Mouse (Mus musculus) ES-Bruce4 (cell line): ENCODE measurements around the gene Slc9a4. TPM values are rescaled to one million over a fixed set of nuclear protein-coding genes. Genes with fewer than 3 reads are reported as not detected.
"Not testable (repeated sequence)": the region's sequence is repeated elsewhere in the genome, so short reads cannot be mapped to it uniquely, and the experiment has no call there.

ENCODE experiments used
- H3K27ac ChIP-seq: 2 replicates; pipeline ENCODE4 v1.5.1; 2012; ENCODE audit warnings: low read length, inconsistent platforms; ENCODE audit not compliant: insufficient read depth
- H3K27me3 ChIP-seq: 2 replicates; pipeline ENCODE4 v1.6.1; 2012; ENCODE audit warnings: mild to moderate bottlenecking, low read length, inconsistent platforms; ENCODE audit not compliant: control insufficient read depth, poor library complexity, insufficient read depth, severe bottlenecking
- H3K36me3 ChIP-seq: 2 replicates; pipeline ENCODE4 v1.6.1; 2012; ENCODE audit warnings: inconsistent platforms, mild to moderate bottlenecking, low read length, moderate library complexity; ENCODE audit not compliant: control insufficient read depth, poor library complexity, insufficient read depth, severe bottlenecking
- H3K4me1 ChIP-seq: one replicate; pipeline ENCODE4 v1.8.1; 2011; ENCODE audit warnings: low read length; ENCODE audit not compliant: control insufficient read depth, insufficient read depth
- H3K4me3 ChIP-seq: 2 replicates; pipeline ENCODE4 v1.5.1; 2011; ENCODE audit warnings: low read depth, mild to moderate bottlenecking, low read length
- H3K9ac ChIP-seq: 2 replicates; pipeline ENCODE4 v1.6.1; 2012; ENCODE audit warnings: low read depth, mild to moderate bottlenecking, inconsistent platforms; ENCODE audit not compliant: poor library complexity, severe bottlenecking
- H3K9me3 ChIP-seq: replicated peaks from 2 replicates; pipeline ENCODE4 v1.6.1; 2012; ENCODE audit warnings: mild to moderate bottlenecking, low read length, inconsistent platforms; ENCODE audit not compliant: control insufficient read depth, poor library complexity, insufficient read depth, severe bottlenecking
- CTCF ChIP-seq: IDR thresholded peaks from one replicate; pipeline ENCODE4 v1.8.1; 2011; ENCODE audit warnings: low read depth, low read length
- EP300 ChIP-seq: IDR thresholded peaks from 2 replicates; pipeline ENCODE4 v1.6.1; 2011; ENCODE audit warnings: low read depth, low read length; ENCODE audit not compliant: insufficient read depth
- POLR2A ChIP-seq: IDR thresholded peaks from one replicate; pipeline ENCODE4 v1.8.1; 2011; ENCODE audit warnings: low read length; ENCODE audit not compliant: insufficient read depth
- polyA plus RNA-seq: library from polyadenylated mRNA; stranded (reverse); fragments of >200 nt; gene quantifications from 2 replicates; pipeline ENCODE4 v1.2.4, GENCODE M21; 2011; ENCODE audit warnings: low read depth; ENCODE audit not compliant: missing spikeins, insufficient read depth, insufficient read length

The Slc9a4 gene
- polyA plus RNA-seq, 1 experiment = not detected

- H3K9ac ChIP-seq = no peak overlapping the region
- no peak for TF ChIP-seq POLR2A
- TF ChIP-seq EP300 = no peak
- H3K4me3 ChIP-seq = no peak overlapping the region
- H3K36me3 ChIP-seq = no peaks in the 10 kb centered on the region
- no peak overlapping the region for H3K27ac ChIP-seq
- H3K9me3 ChIP-seq = no peaks in the 10 kb centered on the region
- H3K27me3 ChIP-seq = no peaks in the 10 kb centered on the region; the same call in 1 of the 2 replicates
- no peaks in the 10 kb centered on the region for H3K4me1 ChIP-seq
Observed at GRCm38 (mm10) chr1:40657035-40657434, 77.2 kb downstream of the Slc9a4 start.

DNA sequence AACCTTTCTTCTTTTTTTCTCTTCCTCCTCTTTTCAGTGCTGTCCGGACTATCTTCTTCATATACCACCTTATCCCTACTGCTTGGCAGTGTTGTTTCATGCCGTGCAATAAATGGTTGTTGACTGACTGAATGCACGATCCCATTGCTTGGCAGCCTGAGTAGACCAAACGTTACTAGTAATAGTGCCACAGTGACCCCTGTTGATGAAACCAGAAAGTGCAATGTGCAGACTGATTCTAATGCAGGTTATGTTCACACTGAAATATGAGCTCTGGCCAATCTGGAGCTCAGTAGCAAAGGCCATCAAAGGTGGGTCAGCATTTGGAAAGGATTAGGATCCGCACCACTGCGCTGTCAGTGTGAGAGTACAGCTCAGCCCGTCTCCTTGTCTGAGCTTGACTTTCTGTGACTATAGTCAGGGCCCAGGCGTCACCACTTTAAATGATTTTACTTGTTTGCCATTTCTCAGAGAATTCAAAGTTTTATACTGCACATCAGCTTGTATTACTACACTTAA lies 78.2 kb downstream of the Slc9a4 start:
- Histone ChIP-seq H3K4me3 (no peak overlapping the region), H3K27ac (no peak overlapping the region), H3K36me3 (no peaks in the 10 kb centered on the region), H3K4me1 (no peaks in the 10 kb centered on the region), H3K9ac (no peak overlapping the region), H3K27me3 (no peaks in the 10 kb centered on the region; the same call in 1 of the 2 replicates), H3K9me3 (no peaks in the 10 kb centered on the region)
- TF ChIP-seq CTCF (no peak), EP300 (no peak), POLR2A (no peak)

DNA sequence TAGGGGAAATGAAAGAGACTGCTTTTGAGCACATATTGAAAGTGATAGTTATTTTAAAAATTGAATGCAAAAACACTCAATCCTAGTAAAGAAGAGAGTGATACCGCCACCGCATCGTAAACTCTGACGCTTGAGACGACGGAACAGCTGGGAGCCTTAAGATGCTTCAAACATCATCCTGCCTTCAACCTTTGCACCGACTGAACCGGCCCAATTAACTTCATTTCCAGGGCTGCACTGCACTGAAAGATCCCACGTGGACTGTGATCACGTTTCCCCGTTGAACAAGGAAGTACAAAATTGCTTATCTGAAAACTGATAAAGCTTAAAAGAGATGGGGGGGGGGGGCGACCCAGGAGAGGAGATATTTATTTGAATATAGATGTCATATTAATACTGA lies 79.1 kb downstream of the Slc9a4 start:
- no peaks in the 10 kb centered on the region for H3K9me3 ChIP-seq
- no peak overlapping the region for H3K9ac ChIP-seq
- H3K36me3 ChIP-seq = no peaks in the 10 kb centered on the region
- no peak for TF ChIP-seq POLR2A
- TF ChIP-seq EP300 = no peak
- no peak for TF ChIP-seq CTCF
- H3K4me3 ChIP-seq = no peak overlapping the region
- H3K27me3 ChIP-seq = no peaks in the 10 kb centered on the region; the same call in 1 of the 2 replicates
- no peaks in the 10 kb centered on the region for H3K4me1 ChIP-seq
- no peak overlapping the region for H3K27ac ChIP-seq

DNA sequence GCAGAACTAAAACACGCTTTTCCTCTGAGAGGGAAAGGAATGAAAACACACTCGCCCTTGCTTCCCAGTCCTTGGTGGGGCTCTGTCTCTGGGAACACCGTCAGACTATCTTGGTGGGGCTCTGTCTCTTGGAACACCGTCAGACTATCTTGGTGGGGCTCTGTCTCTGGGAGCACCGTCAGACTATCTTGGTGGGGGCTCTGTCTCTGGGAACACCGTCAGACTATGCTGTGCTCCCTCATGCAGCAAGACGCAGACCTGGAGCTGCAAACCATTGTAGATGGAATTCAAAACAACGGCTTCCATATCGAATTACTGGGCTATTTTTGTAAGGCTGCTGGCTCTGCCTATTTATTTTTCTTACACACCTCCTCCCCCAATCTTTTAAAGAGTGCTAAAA lies 79.6 kb downstream of the Slc9a4 start:
- Histone ChIP-seq H3K36me3 (no peaks in the 10 kb centered on the region), H3K9me3 (no peaks in the 10 kb centered on the region), H3K4me1 (no peaks in the 10 kb centered on the region), H3K27me3 (no peaks in the 10 kb centered on the region), H3K9ac (no peak overlapping the region), H3K4me3 (no peak overlapping the region), H3K27ac (no peak overlapping the region)
- TF ChIP-seq CTCF (no peak), EP300 (no peak)

- Histone ChIP-seq H3K27ac (no peak overlapping the region), H3K9me3 (no peaks in the 10 kb centered on the region), H3K27me3 (no peaks in the 10 kb centered on the region), H3K4me3 (no peak overlapping the region), H3K36me3 (no peaks in the 10 kb centered on the region), H3K4me1 (no peaks in the 10 kb centered on the region), H3K9ac (no peak overlapping the region)
- TF ChIP-seq CTCF (no peak), POLR2A (no peak), EP300 (no peak)
Observed at GRCm38 (mm10) chr1:40660838-40661237, 81.0 kb downstream of the Slc9a4 start.

GRCm38 (mm10) chr1:40665401-40666370 lies 85.8 kb downstream of the Slc9a4 start:
- TF ChIP-seq EP300 (no peak), POLR2A (no peak), CTCF (no peak)
- H3K9ac ChIP-seq = no peak overlapping the region
- H3K27ac ChIP-seq = no peak overlapping the region
- H3K9me3 ChIP-seq = no peaks in the 10 kb centered on the region
- no peaks in the 10 kb centered on the region for H3K36me3 ChIP-seq
- no peaks in the 10 kb centered on the region for H3K4me1 ChIP-seq
- H3K27me3 ChIP-seq = no peaks in the 10 kb centered on the region
- no peak overlapping the region for H3K4me3 ChIP-seq

- H3K9ac ChIP-seq, H3K27ac ChIP-seq, H3K4me3 ChIP-seq, H3K4me1 ChIP-seq, H3K36me3 ChIP-seq, H3K27me3 ChIP-seq, H3K9me3 ChIP-seq: not testable (repeated sequence)
Observed at GRCm38 (mm10) chr1:40667442-40667841, 87.6 kb downstream of the Slc9a4 start.
